Mouse (Mus musculus) heart, adult 8-10 months (tissue): ENCODE measurements around the gene Sh3bgrl2. TPM values are rescaled to one million over a fixed set of nuclear protein-coding genes. Genes with fewer than 3 reads are reported as not detected.
"Not testable (repeated sequence)": the region's sequence is repeated elsewhere in the genome, so short reads cannot be mapped to it uniquely, and the experiment has no call there.

Source experiments
- DNase-seq: peaks from one replicate; pipeline ENCODE4 v3.0.0; 2022; ENCODE audit warnings: low spot score
- total RNA-seq, 4 experiments: library from RNA; stranded (reverse); gene quantifications; 2 replicates each; pipeline ENCODE4 v1.2.4; 2022

Sh3bgrl2 gene
- total RNA-seq: 1 to 10 TPM; 3.8 to 8.4 (median 5.4) TPM

DNA sequence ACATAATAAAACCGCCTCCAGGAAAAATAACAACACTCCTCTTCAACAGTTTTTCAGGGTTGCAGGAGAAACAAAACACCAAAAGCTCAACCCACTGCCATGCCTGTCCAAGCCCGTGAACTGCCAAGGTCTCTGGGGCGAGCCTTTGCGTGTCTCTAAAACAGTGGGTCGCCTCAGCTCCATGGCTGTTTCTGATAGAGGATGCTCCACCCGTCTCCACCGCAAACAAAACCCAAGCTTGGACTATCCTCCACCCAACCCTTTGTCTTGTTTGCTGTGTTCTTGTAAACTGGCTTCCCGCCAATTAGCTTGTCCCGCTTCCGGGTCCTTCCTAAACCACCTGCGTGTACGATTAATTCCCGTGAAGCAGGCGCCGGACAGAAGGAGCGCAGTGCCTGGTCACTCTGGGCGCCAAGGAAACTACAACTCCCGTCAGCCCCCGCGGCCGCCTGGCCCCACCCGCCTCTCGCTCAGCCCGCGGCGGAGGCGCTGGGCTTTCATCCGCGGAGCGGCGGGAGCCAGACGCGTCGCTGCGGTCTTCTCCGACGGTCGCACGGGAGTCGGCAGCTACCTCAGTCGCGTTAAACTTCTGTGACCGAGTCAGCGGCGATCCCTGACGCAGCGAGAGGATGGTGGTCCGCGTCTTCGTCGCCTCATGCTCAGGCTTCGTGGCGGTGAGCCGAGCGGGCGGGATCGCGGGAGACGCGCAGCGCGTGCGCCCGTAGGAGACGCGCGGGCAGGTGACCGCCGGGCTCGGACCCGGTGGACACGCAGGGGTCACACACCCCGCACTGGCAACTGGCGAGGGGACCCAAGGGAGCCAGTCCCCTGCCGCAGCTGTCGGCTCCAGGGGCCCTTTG lies at the start of gene Sh3bgrl2:
Gene Sh3bgrl2, plus strand, starts transcription at position 498 of the 860 bp plus-strand sequence.
- peak; percentile 73 for DNase-seq

DNA sequence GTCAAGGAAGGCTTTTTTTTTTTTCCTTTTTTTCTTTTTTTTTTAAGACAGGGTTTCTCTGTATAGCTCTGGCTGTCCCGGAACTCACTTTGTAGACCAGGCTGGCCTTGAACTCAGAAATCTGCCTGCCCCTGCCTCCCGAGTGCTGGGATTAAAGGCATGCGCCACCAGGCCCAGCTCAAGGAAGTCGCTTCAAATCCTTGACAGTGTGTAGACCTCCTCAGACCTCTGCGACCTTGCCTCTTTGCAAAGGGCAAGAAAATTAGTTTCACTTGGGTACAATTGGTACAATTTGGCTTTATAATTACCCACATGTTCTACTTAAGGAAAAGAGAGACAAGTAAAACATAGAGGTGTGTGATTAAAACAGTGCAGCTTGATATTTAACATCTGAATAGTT lies 29.0 kb upstream of the Sh3bgrl2 start:
- DNase-seq: not testable (repeated sequence)

DNA sequence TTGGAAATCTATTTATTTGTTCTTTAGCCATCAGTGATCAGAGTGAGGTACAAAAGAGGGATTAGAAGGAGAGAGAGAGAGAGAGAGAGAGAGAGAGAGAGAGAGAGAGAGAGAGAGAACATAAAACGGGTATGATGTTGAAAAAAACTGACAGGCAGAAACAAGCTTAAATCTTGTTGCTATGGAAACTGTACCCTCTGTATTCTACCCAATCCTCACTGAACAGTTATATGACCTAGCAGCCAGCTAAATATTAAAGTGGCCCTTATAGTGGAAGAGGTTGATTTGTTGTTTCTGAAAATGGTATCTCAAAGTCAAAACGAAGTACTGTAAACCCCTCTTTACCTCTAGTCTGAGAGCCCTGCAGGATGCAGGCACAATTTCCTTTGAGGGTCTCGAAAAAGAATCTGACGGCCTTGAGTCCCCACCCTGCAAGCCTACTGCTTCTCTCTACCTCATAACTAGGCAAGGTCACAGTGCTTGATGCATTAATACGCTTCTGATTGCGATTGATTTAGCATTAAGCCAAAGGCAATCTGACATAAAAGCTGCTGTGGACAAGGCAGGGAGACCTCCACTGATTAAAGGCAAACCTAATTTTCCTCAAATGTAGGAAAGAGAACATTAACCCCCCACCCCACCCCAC lies 28.5 kb upstream of the Sh3bgrl2 start:
- DNase-seq: no peak

DNA sequence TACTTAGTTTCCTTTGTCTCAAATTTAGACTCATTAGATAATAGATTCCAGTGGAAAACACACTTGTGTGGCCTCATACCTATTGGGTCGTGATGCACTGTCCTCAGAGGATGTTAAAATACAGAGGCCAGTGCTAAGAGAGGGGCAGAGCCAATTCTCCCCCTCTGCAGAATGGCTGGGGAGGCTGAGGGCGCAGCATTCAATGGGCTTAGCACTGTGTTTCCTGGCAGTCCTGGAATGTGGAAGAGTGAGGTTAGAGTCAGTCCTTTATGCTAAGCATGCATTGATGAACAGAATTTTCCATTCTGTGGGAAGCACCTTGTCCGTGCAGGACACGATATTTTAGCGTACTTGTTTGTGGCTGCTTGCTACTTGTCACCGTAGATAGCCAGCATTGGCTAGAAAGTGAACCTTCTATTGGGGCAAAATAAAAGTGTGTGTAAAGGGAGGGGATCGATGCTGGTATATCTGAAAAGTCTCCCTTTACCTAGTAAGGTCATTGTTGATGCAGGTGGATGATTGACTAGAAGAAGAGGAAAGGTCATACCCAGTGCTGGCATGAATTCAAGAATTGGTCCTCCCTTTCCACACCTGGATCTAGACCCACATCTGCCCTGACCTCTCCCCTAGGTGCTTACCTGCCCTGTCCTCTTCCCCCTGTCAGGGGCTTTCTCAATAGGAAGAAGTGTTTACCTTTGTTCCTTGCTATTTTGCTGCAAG lies 20.6 kb upstream of the Sh3bgrl2 start:
- no peak for DNase-seq

DNA sequence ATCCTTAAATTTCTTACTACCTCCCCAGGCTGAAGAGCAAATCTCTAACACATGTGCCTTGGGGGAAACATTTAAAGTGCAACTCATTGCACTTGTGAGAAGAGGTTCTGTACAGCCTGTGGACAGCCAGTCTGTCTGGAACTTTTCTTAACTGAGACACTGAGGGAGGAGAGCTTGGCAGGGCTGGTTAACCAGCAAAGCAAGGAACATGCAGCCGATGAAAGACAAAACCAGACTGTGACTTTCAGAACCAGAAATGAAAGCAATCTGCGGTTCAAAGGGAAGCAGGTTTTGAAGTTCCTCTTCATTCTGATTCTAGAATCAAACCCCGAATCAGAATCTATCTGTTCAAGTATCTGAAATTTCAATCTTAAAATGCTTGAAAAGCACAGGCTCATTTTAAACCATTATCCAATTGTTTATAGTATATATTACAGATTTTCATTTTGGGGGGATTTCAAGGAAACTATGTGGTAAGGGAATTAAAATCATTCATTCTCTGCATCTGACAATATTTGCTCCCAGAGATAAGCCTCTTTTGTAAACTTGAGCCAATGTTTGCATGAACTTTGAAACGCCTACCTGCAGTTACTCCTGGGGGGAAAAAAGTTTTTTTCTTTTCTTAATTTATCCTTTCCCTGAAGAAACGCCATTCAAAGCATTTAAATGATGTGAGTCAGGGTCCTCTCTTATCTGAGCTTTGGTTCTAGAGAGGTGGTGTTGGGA lies 14.9 kb upstream of the Sh3bgrl2 start:
- DNase-seq: no peak

DNA sequence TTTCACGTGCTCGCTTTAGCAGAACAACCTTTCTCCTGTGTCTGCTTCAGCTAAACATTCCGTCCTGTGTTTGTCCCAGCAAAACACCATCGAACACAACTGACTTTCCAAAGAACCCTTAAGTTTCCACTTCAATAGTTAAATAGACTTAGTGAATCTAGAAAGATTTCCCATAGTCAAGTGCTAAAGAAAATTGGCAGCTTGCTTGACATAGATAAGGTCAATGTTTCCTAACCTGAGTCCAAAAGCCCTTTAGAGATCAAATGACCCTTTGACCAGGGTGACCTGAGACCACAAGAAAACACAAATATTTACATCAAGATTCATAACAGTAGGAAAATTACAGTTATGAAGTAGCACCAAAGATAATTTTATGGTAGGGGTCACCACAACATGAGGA lies 11.2 kb upstream of the Sh3bgrl2 start:
- no peak for DNase-seq

DNA sequence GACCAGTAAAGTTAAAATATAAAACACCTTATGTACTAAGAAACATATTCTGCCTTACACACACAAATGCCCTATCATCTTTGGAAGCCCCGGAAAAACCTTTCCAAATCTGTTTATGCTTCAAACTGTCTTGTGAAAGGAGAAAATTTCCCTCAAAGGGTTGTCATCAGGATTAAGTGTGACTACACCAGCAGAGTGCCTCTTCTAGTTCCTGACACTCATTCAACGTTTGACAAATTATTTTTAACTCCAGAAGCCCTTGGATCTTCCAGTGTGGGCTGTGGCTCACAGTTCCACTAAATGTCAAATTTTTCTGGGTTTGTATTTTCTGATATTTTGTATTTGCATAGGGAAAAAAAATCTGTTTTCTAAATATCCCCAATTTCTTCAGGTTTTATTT lies 10.6 kb upstream of the Sh3bgrl2 start:
- DNase-seq: no peak

DNA sequence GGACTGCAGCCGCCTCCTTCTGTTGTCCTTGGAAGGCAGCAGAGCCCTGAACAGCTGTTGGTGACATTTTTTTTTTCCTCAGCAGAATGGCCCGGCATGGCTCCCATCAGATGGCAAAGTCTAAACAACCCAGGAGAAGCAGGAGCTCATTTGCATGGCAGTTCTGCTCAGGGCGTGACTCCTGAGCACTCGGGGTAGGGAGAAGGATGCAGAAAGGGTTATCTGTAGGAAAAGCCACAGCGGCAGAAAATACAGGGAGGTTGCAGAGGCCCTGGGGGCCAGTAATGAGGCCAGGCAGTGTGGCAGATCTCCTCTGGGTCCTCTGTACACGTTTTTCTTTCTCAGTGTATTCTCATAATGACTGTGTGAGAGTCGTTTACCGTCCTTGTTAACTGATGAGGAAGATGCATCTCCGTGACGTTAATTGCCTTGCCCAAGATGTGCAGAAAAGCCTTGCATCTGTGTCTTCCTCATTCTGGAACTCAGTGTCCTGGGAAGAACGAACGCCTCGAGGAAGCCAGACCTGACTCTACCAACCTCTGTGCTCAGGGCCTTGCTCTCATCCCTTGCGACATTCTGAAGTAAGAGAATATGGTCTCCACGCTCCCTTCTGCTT lies 10.1 kb upstream of the Sh3bgrl2 start:
- no peak for DNase-seq

DNA sequence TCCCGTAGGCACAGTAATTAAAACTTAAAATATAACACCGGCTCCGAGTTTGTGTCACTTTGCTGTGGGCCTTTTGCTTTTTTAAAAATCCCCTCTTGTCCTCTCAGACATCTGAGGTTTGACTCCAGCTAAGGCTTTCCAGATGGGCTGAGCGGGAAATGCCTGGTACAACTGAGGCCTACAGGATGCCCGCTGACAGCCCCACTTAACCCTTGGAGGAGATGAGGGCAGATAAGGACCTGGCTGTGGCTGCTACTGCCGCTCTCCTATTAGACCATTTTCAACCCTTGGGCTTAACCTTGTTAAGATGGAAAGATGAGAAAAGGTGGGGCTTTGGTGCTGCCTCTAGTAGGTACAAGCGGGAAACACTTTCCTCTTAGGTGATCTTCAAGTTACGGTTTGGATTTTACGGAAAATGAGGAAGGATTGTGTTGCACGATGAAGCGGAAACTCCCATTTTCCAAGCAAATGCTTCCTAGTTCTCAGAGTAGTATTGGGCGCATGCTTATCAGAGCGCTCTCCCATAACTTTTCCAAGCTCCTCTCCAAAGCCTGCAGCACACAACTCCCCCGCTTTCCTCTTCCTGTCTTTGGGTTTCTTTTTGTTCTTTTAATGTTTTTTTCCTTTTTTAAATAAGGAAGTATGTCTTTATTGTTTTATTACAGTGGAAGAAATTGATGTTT lies 8.2 kb upstream of the Sh3bgrl2 start:
- peak; percentile 30 for DNase-seq

DNA sequence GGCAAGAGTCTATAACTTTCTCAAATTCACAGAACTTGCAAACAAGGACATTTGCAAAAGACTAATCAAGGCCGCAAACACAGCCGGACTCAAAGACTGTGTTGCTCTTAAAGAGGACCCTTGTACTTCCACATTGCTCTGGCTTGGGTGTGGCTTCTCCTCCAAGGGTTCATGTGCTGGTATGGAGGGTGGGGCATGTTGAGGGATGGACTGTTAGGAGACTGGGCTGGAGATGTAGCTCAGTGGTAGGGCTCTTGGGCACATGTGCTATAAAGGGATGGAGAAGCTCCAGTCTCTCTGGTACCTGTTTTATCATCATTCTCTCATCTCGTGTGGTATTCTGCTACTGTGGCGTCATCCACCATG lies 7.7 kb upstream of the Sh3bgrl2 start:
- no peak for DNase-seq

DNA sequence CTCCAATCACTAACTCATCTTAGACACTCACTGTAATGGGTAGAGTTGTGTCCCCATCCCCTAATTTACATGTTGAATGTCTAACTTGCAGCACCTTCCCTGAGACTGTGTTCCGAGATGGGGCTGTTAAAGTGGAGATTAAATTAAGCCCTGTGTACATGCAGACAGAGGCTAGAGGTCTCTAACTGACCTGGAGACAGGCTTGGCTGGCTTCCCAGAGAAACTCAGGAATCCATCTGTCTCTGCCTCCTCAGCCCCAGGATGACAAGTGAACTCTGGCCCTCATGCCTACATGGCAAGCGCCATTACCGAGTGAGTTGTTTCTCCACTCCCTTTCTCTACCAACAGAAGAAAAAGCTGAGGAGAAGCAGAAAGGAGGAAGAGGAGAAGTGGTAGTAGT lies 7.2 kb upstream of the Sh3bgrl2 start:
- DNase-seq: no peak

DNA sequence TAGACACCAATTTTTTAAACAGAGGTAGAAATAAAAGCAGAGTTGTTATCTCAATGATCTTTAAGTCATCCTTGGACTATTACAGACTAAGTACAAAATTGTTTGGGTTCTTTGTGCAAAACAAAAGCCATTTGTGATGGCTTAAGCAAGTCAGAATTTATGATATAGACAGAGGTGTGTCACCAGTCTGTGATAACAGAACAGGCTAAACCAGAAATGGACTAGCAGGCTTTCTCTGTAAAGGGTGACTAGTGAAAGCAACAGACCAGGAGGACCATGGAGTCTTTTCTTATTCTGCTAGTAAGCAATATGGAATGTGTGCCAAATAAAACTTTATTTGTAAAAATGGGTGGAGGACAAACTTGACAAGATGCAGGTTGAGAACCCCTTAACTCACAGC lies 2.9 kb upstream of the Sh3bgrl2 start:
- no peak for DNase-seq

DNA sequence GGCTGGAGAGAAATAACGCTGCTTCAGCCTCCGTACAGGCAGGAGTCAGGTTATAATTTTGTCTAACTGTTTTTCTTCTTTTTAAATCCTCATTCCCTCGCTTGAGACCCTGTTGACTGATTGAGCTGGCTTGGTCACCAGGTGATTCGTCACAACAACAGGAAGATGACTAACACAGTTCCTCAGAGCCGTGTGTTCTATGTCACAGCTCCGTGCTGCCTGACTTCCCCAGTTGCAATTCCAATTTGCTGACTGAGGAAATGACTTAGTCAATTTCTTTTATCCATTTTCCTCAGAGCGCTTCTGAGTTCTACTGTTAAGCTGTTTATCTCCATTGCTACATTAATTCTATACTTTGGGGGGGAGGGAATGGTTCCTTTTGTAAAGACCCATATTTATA lies 1.8 kb upstream of the Sh3bgrl2 start:
- no peak for DNase-seq

DNA sequence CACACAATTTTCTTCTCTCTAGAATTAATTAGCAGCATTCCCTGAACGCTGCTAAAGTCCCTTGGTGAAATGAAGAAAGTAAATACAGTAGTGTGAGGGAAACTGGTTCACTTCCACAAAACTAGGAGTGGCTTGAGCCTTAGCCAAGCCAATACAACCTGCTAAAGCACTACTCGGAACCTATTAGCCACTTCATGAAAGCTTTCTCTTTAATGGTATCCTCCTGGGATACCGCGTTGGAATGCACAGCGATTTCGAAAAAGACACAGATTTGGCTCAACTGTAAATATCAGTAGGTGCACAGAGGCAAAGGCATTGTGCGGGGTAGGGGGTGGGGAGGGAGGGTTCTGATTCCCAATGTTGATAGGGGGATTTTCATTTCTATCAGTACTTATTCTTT lies 898 bp upstream of the Sh3bgrl2 start:
- no peak for DNase-seq

DNA sequence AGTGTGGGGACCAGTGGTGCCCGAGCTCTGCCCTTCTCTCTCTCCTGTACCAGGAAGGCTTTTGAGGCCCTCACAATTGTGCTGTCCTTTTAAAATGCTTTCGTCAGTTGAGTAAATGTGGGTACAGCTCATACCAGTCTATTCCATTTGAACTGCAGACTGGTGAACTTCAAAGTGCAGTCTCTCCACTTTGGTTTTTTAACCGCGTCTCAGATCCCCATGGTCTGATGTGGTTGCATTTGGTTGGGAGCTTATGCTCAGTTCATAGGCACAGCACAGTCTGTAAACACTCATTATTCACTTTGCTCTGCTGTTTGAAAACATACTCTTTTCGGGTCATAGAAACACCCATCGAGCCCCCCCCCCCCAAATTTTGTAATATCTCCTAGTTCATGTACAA lies 1.7 kb downstream of the Sh3bgrl2 start:
- DNase-seq: no peak

DNA sequence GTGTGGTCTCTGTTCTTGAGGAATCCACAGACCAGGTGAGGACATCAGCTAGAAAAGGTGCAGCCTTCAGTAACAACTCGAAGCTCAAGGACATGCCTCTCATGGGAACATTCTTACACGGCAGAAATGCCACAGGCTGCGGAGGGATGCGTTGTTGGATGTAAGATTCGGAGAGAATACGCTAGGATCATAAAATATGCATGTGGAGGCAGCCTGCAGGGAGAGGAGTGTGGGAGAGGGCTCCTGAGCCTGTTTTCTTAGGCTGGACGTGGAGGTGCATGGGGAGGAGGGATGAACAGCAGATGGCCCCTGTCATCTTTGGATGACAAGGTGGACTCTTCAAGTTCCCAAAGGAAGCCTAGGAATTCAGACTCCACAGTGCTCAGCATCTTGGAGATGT lies 3.0 kb downstream of the Sh3bgrl2 start:
- no peak for DNase-seq

DNA sequence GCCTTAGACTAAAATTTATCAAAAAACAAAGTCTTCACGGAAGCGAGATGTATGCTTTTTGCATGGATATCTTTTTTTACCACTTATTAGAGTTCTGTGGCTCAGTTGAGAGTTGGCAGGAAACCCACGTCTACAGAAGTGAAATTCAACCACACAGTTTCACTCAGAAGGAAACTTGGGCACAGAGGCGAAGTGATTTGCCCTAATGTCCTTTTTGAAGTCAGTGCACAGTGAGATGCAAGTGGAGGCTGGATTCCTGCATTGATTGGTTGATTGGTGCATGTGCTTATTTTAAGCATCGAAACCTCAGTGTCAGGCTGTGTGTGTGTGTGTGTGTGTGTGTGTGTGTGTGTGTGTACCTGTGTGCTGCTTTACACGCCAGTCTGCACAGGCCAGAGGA lies 3.5 kb downstream of the Sh3bgrl2 start:
- DNase-seq: no peak

DNA sequence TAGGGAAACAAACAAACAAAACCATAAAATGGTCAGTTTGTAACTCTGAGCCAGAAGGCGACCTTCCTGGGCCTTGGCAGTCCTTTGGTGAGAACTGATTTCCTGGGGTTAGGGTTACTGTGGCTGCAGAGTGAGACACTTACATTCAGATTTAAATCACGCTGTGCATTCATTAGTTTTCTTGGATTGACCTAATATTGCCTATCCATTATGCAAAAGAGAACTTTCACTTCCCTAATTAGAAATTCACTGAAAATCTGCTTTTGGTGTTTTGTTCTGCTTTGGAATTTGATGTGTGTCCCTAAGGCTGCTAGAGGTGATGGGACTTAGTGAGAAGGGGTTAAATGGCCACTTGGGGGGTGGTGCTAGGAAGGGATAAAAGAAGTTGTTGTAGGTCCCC lies 7.5 kb downstream of the Sh3bgrl2 start:
- DNase-seq: no peak

DNA sequence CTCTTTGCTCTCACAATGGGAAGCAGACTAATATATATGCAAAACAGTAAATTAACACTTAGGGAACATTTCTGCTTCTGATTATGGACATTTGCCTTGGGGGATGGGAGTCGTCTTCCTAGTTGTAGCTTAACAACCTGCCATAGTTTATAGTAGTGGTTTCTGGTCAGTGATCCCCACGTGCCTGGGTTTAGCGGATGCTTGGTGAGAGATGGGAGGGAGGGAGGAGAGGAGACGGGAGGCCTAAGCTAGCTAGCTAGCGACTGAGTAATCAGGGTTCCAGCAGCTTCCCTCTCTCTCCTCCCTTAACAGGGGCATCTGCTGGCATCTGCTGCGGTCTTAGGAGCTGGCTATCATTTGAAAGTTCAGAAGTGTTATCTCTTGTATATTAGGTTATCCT lies 8.1 kb downstream of the Sh3bgrl2 start:
- DNase-seq: no peak

DNA sequence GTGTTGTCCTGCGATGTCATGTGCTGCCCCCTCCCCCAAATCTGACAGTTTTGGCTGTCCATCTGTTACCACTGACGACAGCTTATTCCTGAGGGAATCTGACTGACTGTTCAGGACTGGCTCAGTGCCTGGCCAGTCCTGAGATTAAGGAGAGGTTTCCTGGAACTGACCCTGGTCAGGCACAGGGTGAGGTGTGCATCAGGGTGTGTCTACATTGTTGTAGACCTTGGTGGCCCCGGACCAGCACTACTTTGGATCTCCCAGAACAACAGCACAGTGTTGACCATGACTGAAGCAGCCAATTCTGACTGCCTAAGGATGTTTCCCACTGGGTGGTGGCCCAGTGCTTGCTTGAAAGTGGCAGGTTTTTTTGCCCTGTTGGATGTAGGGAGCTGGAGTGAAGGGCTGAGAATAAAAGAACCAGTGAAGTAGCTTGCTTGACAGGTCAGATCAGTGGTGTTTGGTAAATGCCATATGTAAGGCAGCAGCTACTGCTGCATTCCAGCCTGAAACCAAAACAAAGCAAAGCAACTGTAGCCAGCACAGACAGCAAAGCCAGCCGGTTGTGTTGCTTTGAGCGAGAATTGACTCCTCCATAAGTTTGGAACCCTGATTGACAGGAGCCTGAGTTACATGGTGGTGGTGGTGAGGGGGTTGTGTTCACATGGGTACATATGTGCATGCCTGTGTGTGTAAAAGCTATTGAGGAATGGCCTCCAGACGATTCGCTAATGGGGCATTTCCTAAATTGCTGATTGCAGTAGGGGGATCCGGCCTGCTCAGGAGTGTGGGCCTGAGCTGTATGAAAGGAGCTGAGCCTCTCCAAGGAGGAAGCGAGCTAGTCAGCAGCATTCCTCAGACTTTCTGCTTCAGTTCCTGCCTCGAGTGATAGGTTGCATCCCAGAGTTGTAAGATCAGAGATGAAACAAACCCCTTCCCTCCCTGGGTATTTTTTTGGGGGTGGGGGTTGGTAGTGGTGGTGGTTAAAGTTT lies 8.9 kb downstream of the Sh3bgrl2 start:
- DNase-seq: peak; percentile 49
